Mouse (Mus musculus): Measurements from ENCODE around the gene Csf2rb.

GRCm38 (mm10) chr15:78293716-78294115 lies 31.8 kb upstream of the Csf2rb start:
- TF ChIP-seq GATA1 (IDR thresholded peaks at IDR 0.05; ENCODE audit: borderline replicate concordance, low read length) (no peak), FLI1 (IDR thresholded peaks at IDR 0.05; ENCODE audit: low read length) (no peak)
